ENCODE assay signal across 8 mouse cellular contexts in the genomic region with DNA sequence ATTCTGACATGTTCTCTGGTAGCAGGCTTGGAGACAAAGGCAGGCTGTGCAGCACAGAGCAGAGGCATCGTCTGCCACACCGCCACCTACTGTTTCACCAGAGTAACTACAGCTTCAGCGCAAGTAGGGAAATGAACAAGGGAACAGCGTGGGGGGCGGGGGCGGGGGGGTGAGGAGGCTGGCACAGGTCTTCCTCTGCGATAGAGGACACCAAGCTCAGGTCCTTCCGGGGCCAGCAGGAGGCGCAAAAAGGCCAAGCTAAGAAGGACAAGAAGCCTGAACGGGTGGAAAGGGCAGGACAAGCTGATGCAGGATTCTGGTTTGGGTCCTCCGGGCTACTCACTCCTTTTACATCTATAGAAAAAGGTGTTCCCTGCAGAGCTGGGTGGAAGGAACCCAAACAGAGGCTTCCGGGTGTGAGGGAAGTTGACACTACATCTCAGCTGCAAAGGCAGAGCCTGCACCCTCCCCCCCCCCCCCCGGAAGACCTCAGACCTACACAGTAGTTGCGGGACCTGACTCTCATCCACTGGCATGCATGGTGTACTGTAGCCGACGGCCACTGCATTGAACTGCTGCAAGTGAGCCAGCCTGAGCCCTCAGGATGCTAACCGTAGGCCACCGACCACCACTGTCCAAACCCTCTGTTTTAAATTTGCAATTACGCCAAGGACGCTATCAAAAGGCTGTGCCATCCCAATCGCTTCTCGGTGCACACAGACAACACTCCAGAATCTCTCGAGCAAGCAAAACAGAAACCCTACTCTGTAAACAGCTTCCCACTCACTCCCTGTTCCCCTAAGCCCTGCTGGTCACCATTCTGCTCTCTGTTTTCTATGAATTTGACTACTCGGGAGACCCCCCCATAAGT.
DNase-seq lines count a peak whose midpoint lies in the region; ATAC-seq and TF ChIP-seq lines count a peak whose summit lies in the region.

No protein-coding gene starts in this region.

- intact Hi-C loops in heart, adult 2 months (cut with DNase I): loop anchor here (1.0 to 10.0 kb wide), 2 partner anchors 113 to 192 kb away; no protein-coding TSS in a partner anchor

- H3K27me3 ChIP-seq in heart, adult 2 months (ENCODE audit: control insufficient read depth, insufficient read depth, low read length): no peaks in the 10 kb centered on the region
- H3K27me3 ChIP-seq in kidney, adult 2 months (replicated peaks; ENCODE audit: control insufficient read depth, insufficient read depth, low read length): no peaks in the 10 kb centered on the region
- no peaks in the 10 kb centered on the region for H3K27me3 ChIP-seq in limb, embryonic 14.5 days (ENCODE audit: control insufficient read depth, insufficient read depth, low read length)
- H3K27me3 ChIP-seq in midbrain, embryonic 16.5 days (ENCODE audit: control insufficient read depth, insufficient read depth, low read depth, low read length): no peaks in the 10 kb centered on the region
- no peaks in the 10 kb centered on the region for H3K27me3 ChIP-seq in stomach, embryonic 15.5 days (replicated peaks)

- H3K4me3 ChIP-seq in heart, adult 2 months: peak overlapping the region; percentile 27; the same call in 1 of the 2 replicates
- peak overlapping the region; percentile 39 for H3K4me3 ChIP-seq in kidney, adult 2 months (ENCODE audit: insufficient read depth, low read depth, low read length)
- H3K4me3 ChIP-seq in limb, embryonic 14.5 days (replicated peaks; ENCODE audit: low read length): peak overlapping the region; percentile 37
- peak overlapping the region; percentile 26 for H3K4me3 ChIP-seq in midbrain, embryonic 16.5 days (ENCODE audit: low read depth, low read length)
- H3K4me3 ChIP-seq in stomach, embryonic 15.5 days (replicated peaks): peak overlapping the region; percentile 39

- DNase-seq in 3134 (ENCODE audit: extremely low read depth, insufficient read length, low spot score): peak; percentile 11
- DNase-seq in adrenal gland, adult 18-20 months (ENCODE audit: low spot score in 2 of 2): peak; percentile 41 to 43
- peak; percentile 58 for DNase-seq in embryo, embryonic 11.5 days (ENCODE audit: low read depth, low spot score)
- DNase-seq in heart, adult 2 months: peak; percentile 40 to 58
- DNase-seq in kidney, adult 2 months: peak; percentile 54
- peak; percentile 80 for DNase-seq in limb, embryonic 14.5 days (ENCODE audit: low spot score)

- no peaks in the 10 kb centered on the region for H3K79me2 ChIP-seq in heart, adult 2 months (replicated peaks; ENCODE audit: control insufficient read depth, insufficient read depth, low read length)

- no peak overlapping the region for H3K27ac ChIP-seq in heart, adult 2 months
- no peak overlapping the region for H3K27ac ChIP-seq in kidney, adult 2 months (ENCODE audit: insufficient read depth, low read depth, low read length)
- H3K27ac ChIP-seq in limb, embryonic 14.5 days (replicated peaks; ENCODE audit: low read depth, low read length): no peak overlapping the region
- H3K27ac ChIP-seq in midbrain, embryonic 16.5 days (ENCODE audit: low read length): peak overlapping the region; percentile 87
- H3K27ac ChIP-seq in stomach, embryonic 15.5 days: no peak overlapping the region

- H3K9me3 ChIP-seq in limb, embryonic 14.5 days (ENCODE audit: control insufficient read depth, low read length): no peaks in the 10 kb centered on the region
- no peaks in the 10 kb centered on the region for H3K9me3 ChIP-seq in midbrain, embryonic 16.5 days (replicated peaks; ENCODE audit: control insufficient read depth, low read length, poor library complexity, severe bottlenecking)
- no peaks in the 10 kb centered on the region for H3K9me3 ChIP-seq in stomach, embryonic 15.5 days

- H3K36me3 ChIP-seq in heart, adult 2 months (ENCODE audit: control insufficient read depth, insufficient read depth, low read length): no peaks in the 10 kb centered on the region
- no peaks in the 10 kb centered on the region for H3K36me3 ChIP-seq in kidney, adult 2 months (ENCODE audit: control insufficient read depth, insufficient read depth, low read length)
- no peaks in the 10 kb centered on the region for H3K36me3 ChIP-seq in limb, embryonic 14.5 days (ENCODE audit: control insufficient read depth, insufficient read depth, low read length)
- no peaks in the 10 kb centered on the region for H3K36me3 ChIP-seq in midbrain, embryonic 16.5 days (ENCODE audit: control insufficient read depth, insufficient read depth, low read length)
- no peaks in the 10 kb centered on the region for H3K36me3 ChIP-seq in stomach, embryonic 15.5 days

- peak; percentile 78 for TF ChIP-seq CTCF in heart, adult 2 months (IDR thresholded peaks at IDR 0.05)
- peak; percentile 82 for TF ChIP-seq CTCF in kidney, adult 2 months (conservative IDR thresholded peaks at IDR 0.05; ENCODE audit: insufficient read depth, insufficient read length, low read depth, low read length)

- H3K4me1 ChIP-seq in heart, adult 2 months (ENCODE audit: control insufficient read depth, insufficient read depth, low read length): no peaks in the 10 kb centered on the region
- no peaks in the 10 kb centered on the region for H3K4me1 ChIP-seq in kidney, adult 2 months (ENCODE audit: control insufficient read depth, insufficient read depth, low read length)
- H3K4me1 ChIP-seq in limb, embryonic 14.5 days (ENCODE audit: control insufficient read depth, insufficient read depth, low read length): no peaks in the 10 kb centered on the region
- peaks cover 10% of the 10 kb centered on the region for H3K4me1 ChIP-seq in midbrain, embryonic 16.5 days (ENCODE audit: control insufficient read depth, insufficient read depth, low read length)
- 0 out of 2 replicates have a peak, but pooled peaks cover 4% of the 10 kb centered on the region for H3K4me1 ChIP-seq in stomach, embryonic 15.5 days

- 7% methylated on average over 24 of the region's 24 CpGs for WGBS in heart, adult 2 months
- WGBS in kidney, adult 2 months: 7% methylated on average over 24 of the region's 24 CpGs
- WGBS in limb, embryonic 14.5 days: 7% methylated on average over 23 of the region's 24 CpGs
- 5% methylated on average over 24 of the region's 24 CpGs for WGBS in midbrain, embryonic 16.5 days
- WGBS in stomach, embryonic 15.5 days: 7% methylated on average over 24 of the region's 24 CpGs

- ATAC-seq in limb, embryonic 14.5 days (ENCODE audit: low FRiP score, low read depth): peak; percentile 80
- ATAC-seq in midbrain, embryonic 16.5 days: peak; percentile 91
- peak; percentile 80 for ATAC-seq in stomach, embryonic 15.5 days (ENCODE audit: insufficient read depth, low FRiP score, low read depth)

- TF ChIP-seq EP300 in heart, adult 2 months (IDR thresholded peaks at IDR 0.05; ENCODE audit: insufficient read depth, low read depth, low read length): no peak

- no peak overlapping the region for H3K9ac ChIP-seq in heart, adult 2 months (ENCODE audit: low read depth, low read length)
- H3K9ac ChIP-seq in limb, embryonic 14.5 days (ENCODE audit: low read depth, low read length, severe bottlenecking): peak overlapping the region; percentile 46
- peak overlapping the region; percentile 57 for H3K9ac ChIP-seq in midbrain, embryonic 16.5 days (ENCODE audit: low read depth, low read length)
- H3K9ac ChIP-seq in stomach, embryonic 15.5 days: no peak overlapping the region

- H3K4me2 ChIP-seq in limb, embryonic 14.5 days (replicated peaks; ENCODE audit: low read depth, low read length, severe bottlenecking): peak overlapping the region; percentile 62
- peak overlapping the region; percentile 62 for H3K4me2 ChIP-seq in midbrain, embryonic 16.5 days (ENCODE audit: low read length)
- peak overlapping the region; percentile 73 for H3K4me2 ChIP-seq in stomach, embryonic 15.5 days

- TF ChIP-seq POLR2A in heart, adult 2 months (IDR thresholded peaks at IDR 0.05; ENCODE audit: insufficient read depth, low read depth, low read length): no peak
- TF ChIP-seq POLR2A in kidney, adult 2 months (IDR thresholded peaks at IDR 0.05; ENCODE audit: low read depth, low read length): no peak
- TF ChIP-seq POLR2A in limb, embryonic 14.5 days (IDR thresholded peaks at IDR 0.05; ENCODE audit: borderline replicate concordance, extremely low read depth, insufficient read depth, insufficient read length): no peak

Comparison
In these comparisons a context has a peak if more than half of its experiments do, and no peak if none do; other contexts are left out.
1. DNase-seq: peak in every context shown above with its lines; median percentile 80 in limb, embryonic 14.5 days; 58 in embryo, embryonic 11.5 days; 54 in kidney, adult 2 months; 49 in heart, adult 2 months; 42 in adrenal gland, adult 18-20 months; 11 in 3134.
2. H3K9ac ChIP-seq: peak in limb, embryonic 14.5 days (single experiment) and midbrain, embryonic 16.5 days (single experiment); none in heart, adult 2 months (single experiment) and stomach, embryonic 15.5 days (single experiment).
3. Peak in every context shown above with its lines, with median percentiles within 50 percentile points of each other: H3K4me3 ChIP-seq, ATAC-seq and H3K4me2 ChIP-seq.